Mouse (Mus musculus): Measurements from ENCODE around the gene Atad2b. TPM values are rescaled to one million over a fixed set of nuclear protein-coding genes. Genes with fewer than 3 reads are reported as not detected.
"Not testable (repeated sequence)": the region's sequence is repeated elsewhere in the genome, so short reads cannot be mapped to it uniquely, and the experiment has no call there.

Atad2b gene
- 10 to 100 TPM; 16.0 to 16.6 TPM for total RNA-seq (2021)
- long read RNA-seq, experiment 1, partial matches to known transcripts: 0 of 3 reads
- long read RNA-seq, experiment 1, other reads (novel, unspliced or antisense): 3 of 3 reads
- long read RNA-seq, experiment 2, partial matches to known transcripts: 2 of 3 reads
- long read RNA-seq, experiment 2, other reads (novel, unspliced or antisense): 1 of 3 reads

DNA sequence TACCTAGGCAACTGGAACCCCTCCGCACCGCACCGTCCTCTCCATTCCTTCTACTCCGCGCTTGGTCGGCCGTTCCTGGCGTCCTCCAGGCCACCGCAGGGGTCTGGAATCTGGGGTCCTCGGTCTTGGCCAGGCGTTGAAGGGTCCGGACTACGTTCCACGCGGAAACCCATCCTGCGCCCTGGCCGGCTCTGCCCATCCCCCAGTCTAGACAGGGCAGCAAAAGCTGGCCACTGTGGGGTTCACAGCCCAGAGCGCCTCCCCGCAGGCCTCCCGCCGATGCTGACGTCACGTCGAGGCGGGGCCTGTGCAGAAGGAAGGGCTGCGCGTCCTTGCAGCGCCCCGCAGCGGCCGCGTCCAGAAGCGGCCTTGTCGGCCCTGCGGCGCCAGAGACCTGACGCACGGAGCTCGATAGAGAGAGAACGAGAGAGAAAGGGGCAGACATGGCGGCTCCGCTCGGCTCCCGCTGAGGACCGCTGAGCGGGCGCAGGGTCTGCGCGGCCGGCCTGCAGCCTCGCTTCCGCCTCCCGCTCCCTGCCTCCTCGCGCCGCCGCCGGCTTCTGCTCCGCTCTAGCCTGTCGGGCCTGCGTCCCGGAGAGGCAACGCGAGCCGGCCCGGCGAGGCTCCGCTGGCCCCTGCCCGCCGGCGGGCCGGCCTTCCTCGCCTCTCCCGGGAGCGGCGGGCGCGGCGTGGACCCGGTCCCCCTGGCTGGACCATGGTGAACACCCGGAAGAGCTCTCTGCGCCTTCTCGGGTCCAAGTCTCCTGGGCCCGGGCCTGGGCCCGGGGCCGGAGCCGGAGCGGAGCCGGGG, at the start of gene Atad2b:
Atad2b (plus strand) TSS at position 360 of the 811 bp plus-strand sequence.
- peak; percentile 97 for DNase-seq

DNA sequence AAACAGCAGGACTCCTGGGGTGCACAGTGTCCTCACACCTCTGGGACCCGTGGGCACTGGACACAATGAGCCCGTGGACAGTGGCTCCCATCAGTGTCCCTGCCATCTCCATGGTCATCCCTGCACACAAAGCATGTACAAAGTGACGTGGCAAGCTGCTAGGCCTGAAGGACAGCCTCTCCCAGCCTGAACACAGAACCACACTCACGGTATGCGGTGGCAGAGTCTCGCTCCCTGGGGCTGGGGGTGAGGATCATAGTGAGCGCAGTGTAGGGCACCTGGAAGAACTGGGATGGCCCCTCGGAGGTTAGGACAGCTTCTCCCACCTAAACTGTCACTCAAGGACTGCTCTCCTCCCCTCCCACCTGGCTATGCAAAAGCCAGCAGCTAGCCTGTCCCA, 48.2 kb upstream of the Atad2b start:
- DNase-seq: no peak

DNA sequence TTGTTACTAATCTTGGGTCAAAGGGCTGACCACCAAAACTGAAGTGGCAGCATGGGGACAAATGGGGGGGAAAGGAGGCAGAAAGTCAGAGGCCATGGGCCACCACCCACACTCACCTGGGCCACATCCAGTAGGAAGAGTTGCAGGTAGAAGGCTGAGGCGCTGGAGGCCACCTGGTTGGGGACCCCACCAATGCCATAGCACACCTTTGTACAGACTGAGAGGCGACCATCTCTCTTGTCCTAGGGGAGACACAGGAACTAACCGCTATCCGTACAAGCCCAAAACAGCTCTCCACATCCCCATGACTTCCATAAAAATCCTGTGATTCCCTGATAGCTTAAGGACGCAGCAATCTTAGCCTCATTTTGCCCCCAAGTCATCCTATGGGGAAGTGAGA, 45.9 kb upstream of the Atad2b start:
- DNase-seq: no peak

DNA sequence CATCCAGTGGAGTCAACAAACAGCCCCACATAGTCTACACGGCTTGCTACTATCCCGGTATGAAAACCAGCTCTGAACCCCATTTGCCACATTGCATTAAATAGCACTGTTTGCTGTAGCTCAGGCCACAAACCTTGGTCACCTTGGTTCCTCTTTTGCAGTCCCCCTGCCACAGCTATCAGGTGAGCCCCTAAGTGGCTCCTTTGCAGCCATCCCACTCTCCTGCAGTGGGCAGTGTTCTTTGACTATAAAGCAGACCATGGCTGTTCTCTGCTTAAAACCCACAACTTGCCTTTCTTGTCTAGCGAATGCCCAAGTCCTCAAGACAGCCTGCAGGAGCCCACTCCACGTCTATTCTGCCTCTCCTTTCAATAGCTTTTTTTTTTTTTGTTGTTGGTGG, 44.9 kb upstream of the Atad2b start:
- DNase-seq: no peak

DNA sequence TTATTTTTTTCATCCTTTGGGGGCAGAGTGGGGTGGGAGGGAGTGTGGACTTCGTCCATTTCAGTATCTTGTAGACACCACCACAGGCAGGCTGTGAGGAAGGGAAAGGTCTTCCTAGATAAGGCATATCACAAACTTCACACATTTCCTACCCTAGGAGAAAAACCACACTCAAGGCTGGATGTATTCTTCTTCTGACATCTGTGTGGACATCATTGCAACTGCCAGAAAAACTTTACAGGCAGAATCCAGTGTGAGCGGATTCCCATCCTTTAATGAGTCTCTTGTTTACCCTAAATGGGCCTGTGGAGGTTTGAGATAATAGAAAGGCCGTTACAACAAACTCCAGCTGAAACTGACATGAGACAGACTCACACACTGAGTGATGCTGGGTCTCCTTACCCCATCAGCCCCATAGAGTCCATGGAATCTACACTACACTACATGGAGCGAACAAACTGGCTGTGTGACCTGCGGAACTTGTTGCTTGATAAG, 44.1 kb upstream of the Atad2b start:
- no peak for DNase-seq

DNA sequence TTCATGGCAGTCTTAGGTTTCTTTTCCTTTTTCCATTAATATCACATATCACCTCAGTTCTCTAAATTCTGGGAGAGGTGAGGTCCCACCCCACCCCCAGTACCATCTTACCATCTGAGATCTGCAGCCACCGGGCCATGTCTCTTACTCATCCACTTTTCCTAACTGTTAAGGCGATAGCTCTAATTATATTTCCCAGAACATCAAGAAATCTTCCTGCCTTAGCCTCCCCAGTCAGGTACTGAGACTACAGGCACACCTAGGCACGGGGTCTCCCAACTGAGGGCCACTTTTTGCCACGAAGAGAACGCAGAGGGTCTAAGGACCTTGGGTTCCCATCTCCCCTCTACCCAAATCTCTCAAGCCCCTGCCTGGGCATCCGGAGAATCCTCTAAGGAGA, 43.6 kb upstream of the Atad2b start:
- no peak for DNase-seq

DNA sequence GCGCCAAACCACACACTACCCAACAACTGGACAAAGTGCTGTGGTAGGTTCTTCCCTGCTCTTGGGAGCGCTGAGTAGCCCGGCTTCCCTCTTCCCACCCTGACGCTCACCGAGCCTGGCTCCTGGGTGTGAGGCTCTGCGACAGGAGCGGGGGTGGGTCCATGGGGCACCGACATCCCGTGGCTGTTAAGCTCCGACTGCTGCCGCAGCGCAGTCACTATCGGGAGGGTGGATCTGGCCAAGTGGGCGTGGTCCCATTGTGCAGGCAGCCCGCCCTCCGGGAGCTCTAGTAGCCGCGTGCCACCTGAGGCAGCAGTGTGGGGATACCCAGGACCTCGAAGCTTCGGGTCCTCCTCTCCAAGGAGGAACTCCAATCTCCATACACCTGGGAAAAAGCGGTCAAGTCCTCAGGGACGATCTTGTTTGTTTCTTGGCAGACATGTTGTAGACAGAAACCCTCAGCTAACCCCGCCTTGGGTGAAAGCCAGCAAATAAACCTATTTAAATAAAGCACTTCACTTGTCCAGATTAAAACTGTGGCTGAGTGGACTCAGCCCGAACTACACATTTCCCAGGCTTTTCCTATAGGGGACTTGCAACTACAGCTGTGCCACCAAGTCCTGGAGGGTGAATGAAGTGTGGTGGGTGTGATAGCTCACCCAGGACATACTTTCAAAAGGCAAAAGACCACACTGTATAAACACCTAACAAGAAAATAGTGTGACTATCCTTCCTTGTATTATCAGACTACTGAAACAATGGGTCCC, 42.8 kb upstream of the Atad2b start, which contains the start of gene Mfsd2b:
Mfsd2b (minus strand) TSS at position 199 of the 767 bp plus-strand sequence.
- peak; percentile 52 for DNase-seq

DNA sequence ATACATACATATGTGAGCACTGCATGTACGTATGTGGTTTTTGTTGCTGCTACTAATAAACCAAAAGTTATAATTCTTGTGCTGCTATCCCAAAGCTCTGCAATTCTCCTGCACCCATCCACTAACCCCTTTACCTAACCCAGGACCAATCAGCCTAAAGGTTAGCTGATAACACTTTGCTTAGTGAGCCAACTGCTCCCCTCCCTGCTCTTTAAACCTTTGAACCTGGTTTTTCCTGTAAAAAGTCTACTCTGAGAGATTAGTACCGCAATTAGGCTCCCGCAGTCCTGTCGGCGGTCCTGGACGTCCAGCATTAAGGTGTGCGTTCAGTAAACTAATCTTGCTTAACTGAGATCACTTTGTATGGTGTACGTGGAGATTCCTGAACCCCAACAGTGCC, 41.5 kb upstream of the Atad2b start:
- DNase-seq: no peak

DNA sequence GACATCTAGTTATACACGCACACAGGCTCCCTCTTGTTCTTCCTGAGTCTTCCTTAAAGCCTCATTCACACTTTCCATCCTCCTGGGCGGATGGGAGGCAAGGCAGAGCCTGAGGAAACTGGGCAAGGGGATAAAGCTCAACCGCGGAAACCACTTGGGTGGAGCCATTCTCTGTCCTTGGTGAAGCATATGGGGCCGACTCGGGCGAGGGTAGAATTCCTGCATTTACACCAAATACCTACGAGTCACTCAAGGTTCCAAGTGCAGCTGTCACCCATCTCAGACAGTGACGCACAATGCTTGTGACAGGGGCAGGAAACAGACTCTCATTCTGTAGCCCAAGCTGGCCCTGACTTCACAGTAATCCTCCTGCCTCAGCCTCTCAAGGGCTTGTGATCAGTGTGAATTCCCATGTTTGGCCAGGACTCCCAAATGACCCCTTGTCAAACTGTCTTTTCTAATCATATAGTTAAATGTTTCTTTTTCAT, 38.8 kb upstream of the Atad2b start:
- no peak for DNase-seq

DNA sequence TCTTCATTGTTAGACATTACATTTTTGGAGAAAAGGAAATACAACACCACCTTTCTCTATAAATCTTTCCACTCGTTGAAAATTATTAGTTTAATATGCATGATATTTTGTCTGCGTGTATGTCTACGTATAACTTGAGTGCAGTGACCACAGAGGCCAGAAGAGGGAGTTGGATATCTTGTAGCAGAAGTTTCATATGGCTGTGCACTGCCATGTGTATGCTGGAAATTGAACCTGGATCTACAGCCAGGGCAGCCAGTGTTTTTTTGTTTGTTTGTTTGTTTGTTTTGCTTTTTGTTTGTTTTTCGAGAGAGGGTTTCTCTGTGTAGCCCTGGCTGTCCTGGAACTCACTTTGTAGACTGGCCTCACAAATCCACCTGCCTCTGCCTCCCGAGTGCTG, 38.1 kb upstream of the Atad2b start:
- DNase-seq: no peak

DNA sequence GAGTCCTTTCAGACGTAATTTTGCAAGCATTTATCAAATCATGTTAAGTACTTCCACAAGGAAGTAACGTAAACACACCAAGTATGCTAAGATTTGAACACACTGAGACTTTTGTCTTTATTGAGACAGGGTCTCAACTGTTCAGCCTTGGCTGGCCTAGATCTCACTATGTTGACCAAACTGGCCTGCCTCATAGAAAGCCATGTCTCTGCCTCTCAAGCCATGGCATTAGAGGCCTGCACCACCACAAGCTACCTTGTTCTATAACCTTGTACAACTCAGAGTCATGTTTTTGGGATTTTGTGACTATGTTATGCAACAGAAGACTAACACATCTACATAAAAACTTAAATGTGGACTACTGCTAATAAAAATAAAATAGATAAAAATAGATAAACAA, 35.1 kb upstream of the Atad2b start:
- DNase-seq: no peak

DNA sequence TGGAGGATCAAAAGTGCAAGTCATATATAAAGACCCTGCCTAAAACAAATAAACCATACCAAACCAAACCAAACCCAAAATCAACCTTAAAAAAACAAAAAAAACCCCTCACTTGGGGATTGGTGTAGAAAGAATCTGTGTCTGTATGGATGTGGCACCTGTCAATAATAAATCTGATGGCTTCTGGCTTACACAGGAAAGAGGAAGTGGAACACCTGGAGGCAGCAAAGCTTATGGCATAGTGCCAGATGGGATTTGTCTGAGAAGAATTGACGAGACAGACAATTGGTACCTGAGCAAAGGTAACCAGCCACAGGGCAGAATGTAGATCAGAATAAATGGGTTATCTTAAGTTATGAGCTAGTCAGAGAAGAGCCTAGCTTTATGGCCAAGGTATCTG, 32.1 kb upstream of the Atad2b start:
- no peak for DNase-seq

DNA sequence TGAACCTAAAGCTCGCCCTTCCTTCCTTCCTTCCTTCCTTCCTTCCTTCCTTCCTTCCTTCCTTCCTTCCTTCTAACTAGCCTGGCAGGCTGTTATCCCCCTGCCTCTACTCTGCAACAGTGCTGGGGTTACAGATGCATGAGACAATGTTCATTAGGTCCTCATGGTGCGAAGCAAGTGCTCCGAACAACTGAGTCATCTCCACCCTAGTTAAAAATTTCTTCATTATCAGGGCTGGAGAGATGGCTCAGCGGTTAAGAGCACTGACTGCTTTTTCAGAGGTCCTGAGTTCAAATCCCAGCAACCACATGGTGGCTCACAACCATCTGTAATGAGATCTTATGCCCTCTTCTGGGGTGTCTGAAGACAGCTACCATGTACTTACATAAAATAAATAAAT, 30.6 kb upstream of the Atad2b start:
- not testable (repeated sequence) for DNase-seq

DNA sequence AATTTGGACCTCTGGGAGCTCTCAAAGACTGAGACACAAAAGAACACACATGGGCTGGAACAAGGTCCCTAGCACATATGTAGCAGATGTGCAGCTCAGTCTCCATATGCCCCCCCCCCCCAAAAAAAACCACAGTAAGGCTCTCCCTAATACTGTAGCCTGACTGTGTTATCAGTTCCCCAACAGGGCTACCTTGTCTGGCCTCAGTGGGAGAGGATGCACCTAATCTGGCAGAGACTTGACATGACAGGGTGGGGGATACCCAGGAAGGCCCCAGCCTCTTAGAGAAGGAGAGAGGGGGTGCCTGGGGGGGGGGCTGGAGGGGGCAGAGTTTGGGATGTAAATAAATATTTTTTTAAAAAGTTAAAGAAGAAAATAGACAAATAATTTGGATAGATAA, 28.4 kb upstream of the Atad2b start:
- DNase-seq: no peak

DNA sequence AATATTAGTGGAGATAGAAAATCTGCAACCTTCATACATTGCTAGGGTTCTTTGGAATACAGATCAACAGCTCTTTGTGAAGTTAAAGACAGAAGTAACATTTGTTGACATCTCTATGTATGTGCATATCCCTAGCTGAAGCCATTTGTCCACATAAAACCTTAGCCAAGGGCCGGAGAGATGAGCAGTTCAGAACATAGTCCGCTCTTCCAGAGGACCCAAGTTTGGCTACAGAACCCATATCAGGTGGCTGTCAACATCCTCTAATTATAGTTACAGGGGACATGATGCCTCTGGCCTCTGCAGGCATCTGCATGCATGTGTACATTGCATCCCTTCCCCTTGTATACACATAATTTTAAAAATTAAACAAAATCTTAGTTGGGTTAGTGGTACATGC, 27.9 kb upstream of the Atad2b start:
- DNase-seq: no peak

DNA sequence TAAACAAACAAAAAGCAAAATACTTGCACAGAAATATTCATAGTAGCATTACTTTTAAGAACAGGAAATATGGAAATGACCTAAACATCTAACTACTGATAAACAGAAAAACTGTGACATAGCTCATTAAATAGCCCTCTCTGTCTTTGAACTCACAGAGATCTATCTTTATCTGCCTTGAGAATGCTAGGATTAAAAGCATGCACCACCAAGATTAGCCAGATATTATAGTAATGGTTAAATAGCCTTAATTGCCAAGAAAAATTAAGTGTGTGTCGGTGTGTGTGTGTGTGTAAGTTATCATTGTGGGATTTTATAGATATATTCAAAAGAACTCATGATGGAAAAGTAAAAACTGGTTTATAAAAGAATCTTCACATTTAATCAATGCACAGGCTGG, 27.3 kb upstream of the Atad2b start:
- DNase-seq: no peak

DNA sequence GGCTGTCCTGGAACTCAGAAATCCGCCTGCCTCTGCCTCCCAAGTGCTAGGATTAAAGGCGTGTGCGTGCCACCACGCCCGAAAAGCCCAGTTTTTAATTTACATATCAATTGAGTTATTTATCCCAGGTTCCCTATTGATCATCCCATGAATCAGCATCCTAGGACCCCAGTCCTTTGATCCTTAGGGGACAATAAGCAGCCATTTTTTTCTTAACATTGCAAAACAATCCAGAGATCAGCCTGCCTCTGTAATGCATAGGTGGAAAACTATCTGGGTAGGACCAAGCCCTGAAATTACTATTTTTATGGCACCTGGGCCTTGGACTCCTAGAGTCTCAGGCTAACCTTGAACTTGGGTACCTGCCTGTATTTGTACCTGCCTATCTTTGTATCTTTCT, 19.1 kb upstream of the Atad2b start:
- DNase-seq: no peak

DNA sequence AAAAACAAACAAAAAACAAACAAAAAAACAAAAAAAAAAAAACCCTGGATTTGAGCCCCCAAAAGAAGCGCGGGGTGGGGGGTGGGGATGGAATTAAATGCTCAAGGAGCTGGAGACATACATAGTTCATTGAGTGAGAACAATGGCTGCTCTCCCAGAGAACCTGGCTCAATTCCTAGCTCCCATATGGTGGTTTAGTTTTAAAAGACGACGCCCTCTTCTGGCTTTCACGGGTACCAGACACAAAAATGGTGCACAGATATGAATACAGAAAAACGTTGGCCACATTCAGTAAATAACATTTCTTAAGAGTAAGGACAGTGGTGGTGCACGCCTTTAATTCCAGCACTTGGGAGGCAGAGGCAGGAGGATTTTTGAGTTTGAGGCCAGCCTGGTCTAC, 11.2 kb upstream of the Atad2b start:
- no peak for DNase-seq

DNA sequence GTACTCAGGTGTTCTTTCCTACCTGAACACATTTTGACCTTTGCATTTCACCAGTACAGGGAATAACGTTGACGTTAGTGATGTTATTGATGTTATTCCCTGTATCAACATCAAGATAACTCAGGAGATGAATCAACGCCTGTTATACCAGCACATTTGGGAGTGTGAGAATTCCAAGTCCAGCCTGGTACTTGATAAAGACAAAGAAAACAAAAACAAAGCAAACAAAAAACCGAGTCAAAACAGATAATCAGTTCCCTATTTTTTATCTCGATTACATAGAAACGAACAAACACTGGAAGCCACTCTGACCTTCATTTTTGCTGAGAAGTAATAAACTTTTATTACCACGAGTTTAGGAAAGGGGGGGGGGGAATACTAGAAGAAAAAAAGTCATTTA, 10.7 kb upstream of the Atad2b start:
- DNase-seq: no peak

DNA sequence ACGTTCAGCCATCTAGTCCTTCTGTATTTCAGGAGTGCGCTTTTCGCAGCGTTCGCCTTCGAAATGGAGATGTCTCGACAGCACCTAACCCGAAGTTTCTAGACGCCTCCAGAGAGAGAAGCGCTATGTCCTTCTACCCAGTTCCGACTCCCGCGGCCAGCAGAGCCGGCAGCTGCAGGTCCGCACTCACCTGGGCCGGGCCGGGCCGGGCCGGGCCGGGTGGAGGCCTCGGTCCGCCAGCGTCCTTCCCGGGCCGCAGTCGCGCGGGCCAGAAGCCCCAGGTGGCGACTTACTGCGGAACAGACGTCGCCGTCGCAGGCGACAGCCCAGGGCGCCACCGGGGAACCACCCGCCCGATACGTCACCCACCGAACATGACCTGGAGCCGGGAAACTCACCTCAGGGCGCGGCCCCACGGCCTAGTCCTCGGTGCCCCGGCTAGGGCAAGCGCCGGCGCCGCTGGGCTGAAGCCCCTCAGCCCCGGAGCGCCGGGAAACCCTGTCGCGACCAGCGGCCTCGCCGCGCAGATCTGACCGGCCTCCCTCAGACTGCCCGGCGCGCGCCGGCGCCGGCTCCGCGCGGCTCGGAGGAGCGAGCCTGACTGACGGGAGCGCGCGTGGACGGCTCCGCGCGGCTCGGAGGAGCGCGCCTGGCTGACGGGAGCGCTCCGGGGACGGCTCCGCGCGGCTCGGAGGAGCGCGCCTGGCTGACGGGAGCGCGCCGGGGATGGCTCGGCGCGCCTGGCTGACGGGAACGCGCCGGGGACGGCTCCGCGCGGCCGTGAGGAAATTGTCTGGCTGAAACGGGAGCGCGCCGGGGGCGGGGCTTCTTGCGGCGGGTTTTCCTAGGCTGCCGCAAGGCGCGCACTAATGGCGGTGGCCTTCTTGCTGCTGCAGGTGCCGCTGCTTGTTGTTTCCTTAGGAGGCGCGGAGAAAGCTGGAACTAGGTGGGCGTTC, 9.9 kb upstream of the Atad2b start, which contains the start of gene Ubxn2a:
Ubxn2a (minus strand) TSS at position 755 of the 956 bp plus-strand sequence.
- DNase-seq: peak; percentile 94

DNA sequence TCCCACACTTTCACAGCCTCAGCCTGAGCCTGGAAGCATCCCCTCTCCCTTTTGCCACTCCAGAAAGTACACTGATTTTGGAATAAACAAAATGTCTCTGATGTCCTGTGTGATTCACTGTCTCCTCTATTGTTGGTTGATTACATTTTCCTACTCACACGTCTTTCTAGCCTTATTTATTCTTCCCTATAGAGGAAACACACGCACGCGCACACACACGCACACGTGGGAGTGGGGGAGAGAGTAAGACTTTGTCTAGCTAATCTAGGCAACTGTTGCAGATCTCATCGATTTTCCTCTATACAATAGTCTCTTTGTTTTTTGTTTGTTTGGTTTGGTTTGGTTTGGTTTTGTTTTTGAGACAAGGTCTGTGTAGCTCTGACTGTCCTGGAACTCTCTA, 8.8 kb upstream of the Atad2b start:
- DNase-seq: no peak

DNA sequence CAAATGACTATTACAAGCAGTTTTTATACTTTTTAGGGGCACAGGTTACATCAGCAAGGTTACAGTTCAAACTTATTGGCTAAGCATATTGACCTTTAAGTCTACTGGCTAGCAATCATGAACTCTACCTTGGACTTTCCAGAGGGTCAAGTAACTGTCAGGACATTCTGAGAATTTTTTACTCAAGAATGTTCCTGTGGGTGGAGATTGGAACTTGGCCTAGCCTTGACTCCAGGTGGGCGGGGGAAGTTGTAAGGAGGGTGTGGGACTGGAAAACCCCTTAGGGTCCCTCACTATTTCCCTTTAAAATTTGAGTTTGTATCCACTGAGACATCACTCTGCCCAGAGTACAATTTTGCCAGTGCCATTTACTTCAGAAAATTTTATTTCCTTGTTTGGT, 6.7 kb upstream of the Atad2b start:
- not testable (repeated sequence) for DNase-seq
